Mouse (Mus musculus) E14TG2a.4 (cell line): ENCODE results near the gene Arhgef2.

Experiments used
- CTCF ChIP-seq: conservative IDR thresholded peaks from 2 replicates; pipeline ENCODE4 v1.5.1; 2014; ENCODE audit warnings: low read length
- NANOG ChIP-seq: IDR thresholded peaks from 2 replicates; pipeline ENCODE4 v1.6.1; 2014; ENCODE audit warnings: borderline replicate concordance, low read length, mixed read lengths
- POU5F1 ChIP-seq: IDR thresholded peaks from 2 replicates; pipeline ENCODE4 v1.6.1; 2014; ENCODE audit warnings: low read length, borderline replicate concordance

DNA sequence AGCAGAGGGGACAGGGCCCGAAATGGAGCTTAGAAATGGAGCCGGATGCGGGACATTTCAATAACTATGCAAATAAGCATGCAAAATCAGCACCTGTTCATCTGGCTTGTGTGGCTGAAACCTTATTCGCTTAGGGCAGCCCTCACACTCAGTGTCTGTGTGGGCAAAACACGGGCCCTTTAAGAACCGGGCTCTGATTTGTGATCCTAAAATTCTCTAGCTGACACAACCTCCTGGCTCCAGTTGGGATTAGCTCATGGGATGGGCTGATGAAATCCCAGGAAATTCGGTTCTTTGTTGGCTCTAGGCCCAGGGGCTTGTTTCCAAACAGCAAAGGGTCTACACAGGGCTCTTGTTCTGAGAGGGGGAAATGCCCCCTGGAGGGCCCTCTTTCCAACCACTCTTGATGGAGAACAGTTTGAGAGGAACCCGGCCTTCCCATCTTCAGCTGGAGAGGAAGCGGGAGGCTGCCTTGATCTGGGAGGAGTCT, 10.2 kb downstream of the Arhgef2 start:
- no peak for TF ChIP-seq CTCF
- no peak for TF ChIP-seq NANOG
- TF ChIP-seq POU5F1, result no peak
